Mouse (Mus musculus): ENCODE measurements around the gene Sphkap.

Gene Sphkap

GRCm38 (mm10) chr1:83408021-83408464 is at the start of gene Sphkap:
TSS of gene Sphkap (minus strand) at chr1:83408200.
- no peak for DNase-seq (ENCODE audit: low spot score in 2 of 2)

GRCm38 (mm10) chr1:83451291-83451690 is 43.3 kb upstream of the Sphkap start:
- DNase-seq (ENCODE audit: low spot score in 2 of 2) = no peak

GRCm38 (mm10) chr1:83440422-83440821 is 32.4 kb upstream of the Sphkap start:
- DNase-seq (ENCODE audit: low spot score in 2 of 2) = no peak

GRCm38 (mm10) chr1:83433932-83434331 is 25.9 kb upstream of the Sphkap start:
- DNase-seq (ENCODE audit: low spot score in 2 of 2) = no peak

- no peak for DNase-seq (ENCODE audit: low spot score in 2 of 2)
Measured at GRCm38 (mm10) chr1:83429866-83430265, 21.9 kb upstream of the Sphkap start.

GRCm38 (mm10) chr1:83407616-83408015 is 384 bp downstream of the Sphkap start:
- DNase-seq (ENCODE audit: low spot score in 2 of 2) = no peak

- DNase-seq (ENCODE audit: low spot score in 2 of 2) = no peak
Measured at GRCm38 (mm10) chr1:83406882-83407549, 984 bp downstream of the Sphkap start.

- DNase-seq (ENCODE audit: low spot score in 2 of 2) = no peak
Measured at GRCm38 (mm10) chr1:83401079-83401478, 6.9 kb downstream of the Sphkap start.

GRCm38 (mm10) chr1:83396284-83396683 is 11.7 kb downstream of the Sphkap start:
- no peak for DNase-seq (ENCODE audit: low spot score in 2 of 2)

- DNase-seq (ENCODE audit: low spot score in 2 of 2) = no peak
Measured at GRCm38 (mm10) chr1:83395559-83395958, 12.4 kb downstream of the Sphkap start.

GRCm38 (mm10) chr1:83389419-83389818 is 18.6 kb downstream of the Sphkap start:
- no peak for DNase-seq (ENCODE audit: low spot score in 2 of 2)

GRCm38 (mm10) chr1:83377404-83377803 is 30.6 kb downstream of the Sphkap start:
- no peak for DNase-seq (ENCODE audit: low spot score in 2 of 2)

GRCm38 (mm10) chr1:83366456-83366855 is 41.5 kb downstream of the Sphkap start:
- DNase-seq (ENCODE audit: low spot score in 2 of 2) = no peak

- no peak for DNase-seq (ENCODE audit: low spot score in 2 of 2)
Measured at GRCm38 (mm10) chr1:83362168-83362567, 45.8 kb downstream of the Sphkap start.

- no peak for DNase-seq (ENCODE audit: low spot score in 2 of 2)
Measured at GRCm38 (mm10) chr1:83346453-83346852, 61.5 kb downstream of the Sphkap start.

GRCm38 (mm10) chr1:83345572-83345971 is 62.4 kb downstream of the Sphkap start:
- no peak for DNase-seq (ENCODE audit: low spot score in 2 of 2)

GRCm38 (mm10) chr1:83345069-83345468 is 62.9 kb downstream of the Sphkap start:
- DNase-seq (ENCODE audit: low spot score in 2 of 2) = no peak

GRCm38 (mm10) chr1:83342726-83343250 is 65.2 kb downstream of the Sphkap start:
- no peak for DNase-seq (ENCODE audit: low spot score in 2 of 2)

GRCm38 (mm10) chr1:83339358-83339757 is 68.6 kb downstream of the Sphkap start:
- DNase-seq (ENCODE audit: low spot score in 2 of 2) = no peak

GRCm38 (mm10) chr1:83316917-83317316 is 91.1 kb downstream of the Sphkap start:
- DNase-seq (ENCODE audit: low spot score in 2 of 2) = no peak

- DNase-seq (ENCODE audit: low spot score in 2 of 2) = no peak
Measured at GRCm38 (mm10) chr1:83315146-83315545, 92.9 kb downstream of the Sphkap start.

- DNase-seq (ENCODE audit: low spot score in 2 of 2) = no peak
Measured at GRCm38 (mm10) chr1:83311607-83312295, 96.2 kb downstream of the Sphkap start.

Measured in spleen, postnatal 10 days (tissue).